Mouse (Mus musculus): ENCODE data around the gene 3425401B19Rik. TPM values are rescaled to one million over a fixed set of nuclear protein-coding genes. Genes with fewer than 3 reads are reported as not detected.

The 3425401B19Rik gene
- 0.20 and 0.39 TPM in 2 replicates for polyA plus RNA-seq (2016; fragmentation: Nextera tagmentation; extraction: Ambion mirVana)

DNA sequence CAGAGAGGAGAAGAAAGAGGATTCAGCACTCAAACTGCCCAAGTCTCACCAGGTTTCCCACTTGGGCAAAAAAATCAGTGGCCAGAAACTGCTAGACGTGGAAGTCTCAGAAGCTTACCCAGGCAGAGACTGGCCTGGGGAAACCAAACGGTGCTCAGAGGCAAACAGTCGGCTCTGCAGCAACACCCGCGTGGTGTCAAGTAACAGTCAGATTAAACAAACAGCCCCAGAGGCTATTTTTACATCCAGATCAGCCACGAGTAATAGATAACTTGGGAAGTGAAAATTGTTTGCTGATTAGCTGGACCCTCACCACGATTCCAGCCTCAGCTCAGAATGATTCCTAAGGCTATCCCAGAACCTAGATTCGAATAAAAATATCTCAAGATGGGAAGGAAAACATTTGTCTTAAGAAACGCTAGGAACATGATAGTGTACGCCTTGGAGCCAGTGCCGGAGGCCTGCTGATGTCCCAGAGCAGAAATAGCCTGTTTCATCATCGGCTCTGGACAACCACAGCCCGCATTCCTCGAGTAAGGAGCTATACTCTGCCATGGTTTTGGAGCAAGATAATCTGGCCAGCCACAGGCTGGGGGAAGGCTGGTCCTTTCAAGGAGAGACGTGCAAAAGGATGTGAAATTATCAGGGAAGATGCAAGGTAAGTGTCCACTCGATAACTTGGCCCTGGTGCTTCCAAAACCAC, at the start of gene 3425401B19Rik:
3425401B19Rik (minus strand) TSS at position 170 of the 703 bp plus-strand sequence.
- Histone ChIP-seq H3K4me3 (no peak within 1 kb of the TSS), H3K27me3 (ENCODE audit: insufficient read depth, poor library complexity, severe bottlenecking) (0 out of 2 replicates have a peak, but pooled peaks cover 5% of the 10 kb centered on the region), H3K4me1 (replicated peaks) (peaks cover 25% of the 10 kb centered on the region), H3K36me3 (no peaks in the 10 kb centered on the region), H3K27ac (0 out of 2 replicates have a peak within 1 kb of the TSS, but pooled peaks have one; percentile 40), H3K9me3 (no peaks in the 10 kb centered on the region)
- 67% methylated on average over 16 of the region's 16 CpGs for WGBS
- no peak for DNase-seq (ENCODE audit: low spot score)

DNA sequence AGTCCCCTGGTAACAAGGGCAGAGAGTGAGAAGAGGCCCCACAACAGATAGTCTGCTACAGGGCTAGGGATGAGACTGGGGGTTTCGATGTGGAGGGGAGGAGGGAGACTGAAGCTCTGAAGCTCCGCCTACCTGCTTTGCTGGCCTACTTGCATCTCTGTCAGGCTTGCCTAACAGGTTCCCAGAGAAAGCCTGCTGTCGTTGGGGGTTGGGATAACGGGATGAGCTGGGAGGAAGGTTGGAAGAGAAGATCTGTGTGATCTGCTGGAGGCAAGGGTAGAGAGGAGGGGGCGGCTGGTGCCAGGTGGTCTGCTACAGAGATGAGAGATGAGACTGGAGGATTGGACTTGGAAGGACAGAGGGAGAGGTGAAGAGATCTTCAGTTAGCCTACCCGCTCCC, 47.9 kb upstream of the 3425401B19Rik start:
- Histone ChIP-seq H3K4me1 (replicated peaks) (no peaks in the 10 kb centered on the region), H3K27me3 (ENCODE audit: insufficient read depth, poor library complexity, severe bottlenecking) (no peaks in the 10 kb centered on the region), H3K36me3 (no peaks in the 10 kb centered on the region), H3K27ac (no peak overlapping the region), H3K4me3 (no peak overlapping the region), H3K9me3 (no peaks in the 10 kb centered on the region)
- DNase-seq (ENCODE audit: low spot score): no peak
- WGBS: 38% methylated on average over 6 of the region's 6 CpGs

DNA sequence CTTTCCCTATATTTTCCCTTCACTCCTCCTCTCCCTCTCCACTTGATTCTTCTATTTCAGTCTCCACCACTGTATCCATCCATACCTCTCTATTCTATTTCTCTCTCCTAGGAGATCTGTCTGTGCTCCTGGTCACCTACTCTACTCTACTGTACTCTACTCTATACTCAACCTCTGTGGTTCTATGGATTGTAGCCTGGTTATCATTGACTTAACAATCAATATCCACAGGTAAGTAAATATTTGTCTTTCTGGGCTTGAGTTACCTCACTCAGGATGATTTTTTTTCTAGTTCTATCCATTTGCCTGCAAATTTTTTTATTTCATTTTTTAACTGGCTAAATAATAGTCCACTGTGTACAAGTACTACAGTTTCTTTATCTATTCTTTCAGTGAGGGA, 41.8 kb upstream of the 3425401B19Rik start:
- Histone ChIP-seq H3K27ac (no peak overlapping the region), H3K4me3 (no peak overlapping the region), H3K27me3 (ENCODE audit: insufficient read depth, poor library complexity, severe bottlenecking) (no peaks in the 10 kb centered on the region), H3K36me3 (no peaks in the 10 kb centered on the region), H3K4me1 (replicated peaks) (no peaks in the 10 kb centered on the region), H3K9me3 (no peaks in the 10 kb centered on the region)
- no peak for DNase-seq (ENCODE audit: low spot score)

DNA sequence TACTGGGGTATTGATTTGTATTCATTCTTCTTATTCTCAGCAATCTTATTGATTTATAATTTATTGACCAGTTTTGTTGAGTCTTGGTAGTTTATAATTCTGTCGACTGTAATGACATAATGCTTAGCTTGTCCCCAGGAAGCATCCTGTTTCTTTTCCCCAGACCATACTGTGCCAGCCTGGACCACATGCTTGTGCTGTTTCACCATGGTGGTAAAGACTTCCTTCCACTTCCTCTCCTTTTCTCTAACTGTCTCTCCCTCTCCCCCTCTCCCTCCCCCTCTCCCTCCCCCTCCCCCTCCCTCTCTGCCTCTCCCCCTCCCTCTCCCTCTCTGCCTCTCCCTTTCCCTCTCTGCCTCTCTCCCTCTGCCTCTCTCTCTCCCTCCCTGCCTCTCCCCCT, 36.4 kb upstream of the 3425401B19Rik start:
- DNase-seq (ENCODE audit: low spot score): no peak
- Histone ChIP-seq H3K4me3 (no peak overlapping the region), H3K9me3 (no peaks in the 10 kb centered on the region), H3K36me3 (no peaks in the 10 kb centered on the region), H3K27ac (no peak overlapping the region), H3K27me3 (ENCODE audit: insufficient read depth, poor library complexity, severe bottlenecking) (no peaks in the 10 kb centered on the region), H3K4me1 (replicated peaks) (no peaks in the 10 kb centered on the region)
- 48% methylated on average over 1 of the region's 1 CpGs for WGBS

DNA sequence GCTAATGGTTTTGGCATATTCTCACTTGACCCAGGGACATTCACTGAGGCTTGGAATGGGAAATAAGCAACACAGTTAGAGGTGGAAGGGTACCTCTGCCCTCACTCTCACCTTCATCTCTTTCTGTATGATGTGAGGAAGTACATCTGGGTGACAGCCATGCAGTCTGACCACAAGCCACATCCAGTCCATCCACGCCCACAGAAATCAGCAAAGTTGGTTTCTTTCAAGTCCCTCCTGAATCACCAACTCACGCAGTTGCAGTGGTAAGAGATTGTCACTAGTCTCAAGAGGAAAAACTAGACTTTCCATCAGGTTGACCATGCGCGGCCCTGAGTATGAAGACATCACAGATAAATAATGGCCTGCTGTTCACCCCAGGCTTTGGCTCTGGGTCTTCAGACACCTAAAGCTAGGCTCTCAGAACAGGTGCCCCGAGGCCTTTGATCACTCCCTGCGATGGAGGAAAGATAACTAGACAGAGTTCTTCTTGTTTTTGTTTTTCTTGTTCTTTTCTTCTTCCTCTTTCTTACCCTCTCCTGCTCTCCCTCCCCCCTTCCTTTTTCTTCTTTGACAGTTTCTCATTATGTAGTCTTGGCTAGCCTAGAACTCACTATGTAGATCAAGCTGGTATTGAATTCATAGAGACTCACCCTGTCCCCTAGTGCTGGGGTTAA, 31.8 kb upstream of the 3425401B19Rik start:
- H3K36me3 ChIP-seq: no peaks in the 10 kb centered on the region
- H3K27me3 ChIP-seq (ENCODE audit: insufficient read depth, poor library complexity, severe bottlenecking): no peaks in the 10 kb centered on the region
- H3K27ac ChIP-seq: no peak overlapping the region
- WGBS: 85% methylated on average over 6 of the region's 6 CpGs
- no peaks in the 10 kb centered on the region for H3K9me3 ChIP-seq
- no peaks in the 10 kb centered on the region for H3K4me1 ChIP-seq (replicated peaks)
- no peak for DNase-seq (ENCODE audit: low spot score)
- H3K4me3 ChIP-seq: no peak overlapping the region

DNA sequence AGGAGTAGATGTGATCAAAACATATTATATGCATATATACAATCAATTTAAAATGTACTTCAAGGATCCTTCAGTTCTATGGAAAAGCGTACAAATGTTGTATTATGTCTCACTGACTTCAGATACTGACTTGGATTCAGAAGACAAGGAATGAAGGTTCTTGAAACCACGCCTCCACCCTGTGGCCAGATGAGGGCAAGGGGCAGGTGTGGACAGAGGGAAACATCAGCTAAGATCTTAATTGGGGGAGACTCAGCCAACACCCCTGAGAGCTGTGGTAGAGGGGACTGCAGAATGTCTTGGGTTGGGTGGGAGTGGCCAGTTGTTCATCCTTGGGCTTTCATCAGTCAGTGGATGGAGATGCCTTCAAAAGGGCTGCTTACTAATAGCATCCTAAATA, 30.4 kb upstream of the 3425401B19Rik start:
- 90% methylated on average over 2 of the region's 2 CpGs for WGBS
- no peaks in the 10 kb centered on the region for H3K4me1 ChIP-seq (replicated peaks)
- no peaks in the 10 kb centered on the region for H3K9me3 ChIP-seq
- H3K36me3 ChIP-seq: no peaks in the 10 kb centered on the region
- no peak for DNase-seq (ENCODE audit: low spot score)
- no peak overlapping the region for H3K4me3 ChIP-seq
- H3K27ac ChIP-seq: no peak overlapping the region
- H3K27me3 ChIP-seq (ENCODE audit: insufficient read depth, poor library complexity, severe bottlenecking): no peaks in the 10 kb centered on the region

DNA sequence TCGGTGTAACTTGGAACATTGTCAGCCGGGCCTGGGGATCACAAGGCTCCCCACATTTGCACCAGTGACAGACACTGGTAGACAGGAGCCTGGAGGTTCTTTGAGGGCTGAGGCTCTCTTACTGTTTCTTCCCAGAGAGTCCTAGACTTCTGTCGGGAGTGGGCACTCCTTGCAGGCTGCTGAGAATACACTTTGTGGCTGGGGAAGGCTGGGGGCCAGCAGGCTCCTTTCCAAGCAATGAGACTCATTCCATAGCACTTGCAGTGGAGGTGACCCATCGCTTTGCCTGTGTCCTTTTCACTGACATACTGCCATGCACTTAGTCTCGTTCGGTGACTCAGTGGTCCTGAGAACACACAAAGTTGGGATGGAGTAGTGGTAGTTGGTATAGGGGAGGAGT, 30.0 kb upstream of the 3425401B19Rik start:
- no peaks in the 10 kb centered on the region for H3K9me3 ChIP-seq
- H3K27ac ChIP-seq: no peak overlapping the region
- no peaks in the 10 kb centered on the region for H3K4me1 ChIP-seq (replicated peaks)
- WGBS: 89% methylated on average over 6 of the region's 6 CpGs
- H3K27me3 ChIP-seq (ENCODE audit: insufficient read depth, poor library complexity, severe bottlenecking): no peaks in the 10 kb centered on the region
- no peaks in the 10 kb centered on the region for H3K36me3 ChIP-seq
- no peak for DNase-seq (ENCODE audit: low spot score)
- H3K4me3 ChIP-seq: no peak overlapping the region

DNA sequence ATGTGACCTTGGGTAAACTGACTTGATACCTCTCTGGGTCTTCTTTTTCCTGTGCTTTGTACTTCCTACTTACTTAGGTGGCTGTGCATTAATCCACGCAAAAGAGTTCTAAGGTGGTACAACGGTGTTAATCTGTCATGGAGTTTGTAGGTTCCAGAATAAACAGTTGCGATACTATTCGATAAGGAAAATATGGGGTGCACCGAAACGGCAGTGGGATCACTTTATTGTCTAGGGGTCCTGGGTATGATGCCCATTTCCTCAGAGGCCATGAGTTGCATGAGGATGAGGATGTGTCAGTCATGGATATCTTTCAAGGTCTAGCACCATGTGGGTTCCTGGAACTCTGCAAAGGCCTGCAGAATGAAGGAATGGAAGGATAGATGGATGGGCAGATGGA, 24.8 kb upstream of the 3425401B19Rik start:
- H3K27me3 ChIP-seq (ENCODE audit: insufficient read depth, poor library complexity, severe bottlenecking): no peaks in the 10 kb centered on the region
- no peak for DNase-seq (ENCODE audit: low spot score)
- no peak overlapping the region for H3K4me3 ChIP-seq
- no peaks in the 10 kb centered on the region for H3K9me3 ChIP-seq
- no peaks in the 10 kb centered on the region for H3K36me3 ChIP-seq
- H3K4me1 ChIP-seq (replicated peaks): peaks cover 9% of the 10 kb centered on the region
- WGBS: 94% methylated on average over 6 of the region's 6 CpGs
- H3K27ac ChIP-seq: no peak overlapping the region

DNA sequence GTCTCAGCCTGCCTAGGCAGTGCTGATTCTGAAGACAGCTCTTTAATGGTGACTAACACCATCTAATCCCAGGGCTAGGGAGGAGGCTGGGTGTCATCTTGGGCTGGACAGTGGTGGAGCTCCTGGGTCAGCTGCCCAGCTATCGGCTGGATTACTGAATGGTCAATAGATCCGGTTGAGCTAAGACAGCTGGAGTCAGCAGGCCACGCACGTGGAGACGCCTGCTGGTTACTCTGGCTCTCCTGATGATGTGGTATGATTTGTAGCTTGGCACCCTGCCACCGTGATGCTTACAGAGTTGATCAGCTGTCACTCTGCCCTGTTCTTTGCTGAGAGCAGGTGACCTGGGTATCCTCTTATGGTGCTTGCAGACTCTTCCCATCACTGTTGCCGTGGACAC, 23.7 kb upstream of the 3425401B19Rik start:
- Histone ChIP-seq H3K9me3 (no peaks in the 10 kb centered on the region), H3K36me3 (no peaks in the 10 kb centered on the region), H3K4me3 (no peak overlapping the region), H3K27ac (no peak overlapping the region), H3K27me3 (ENCODE audit: insufficient read depth, poor library complexity, severe bottlenecking) (no peaks in the 10 kb centered on the region), H3K4me1 (replicated peaks) (peaks cover 9% of the 10 kb centered on the region)
- no peak for DNase-seq (ENCODE audit: low spot score)
- WGBS: 87% methylated on average over 7 of the region's 7 CpGs

DNA sequence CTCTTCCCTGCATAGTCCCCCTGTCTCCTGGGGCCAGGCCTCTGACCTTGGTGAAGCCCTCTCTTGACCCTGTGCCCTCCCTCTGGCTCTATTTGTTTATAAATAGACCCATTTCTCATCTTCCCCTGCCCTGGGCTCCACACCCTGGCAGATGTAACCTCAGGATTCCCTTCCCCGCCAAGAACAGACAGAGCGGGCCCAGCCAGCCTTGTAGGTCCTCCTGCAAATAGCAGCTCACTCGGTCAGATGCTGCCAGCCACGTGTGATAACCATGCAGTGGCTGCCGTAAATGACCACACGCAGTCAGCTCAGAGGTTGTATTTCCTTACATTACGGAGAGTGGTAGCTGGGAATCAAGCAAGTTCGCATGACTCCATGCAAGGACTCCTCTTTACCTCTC, 22.8 kb upstream of the 3425401B19Rik start:
- H3K9me3 ChIP-seq: no peaks in the 10 kb centered on the region
- no peaks in the 10 kb centered on the region for H3K27me3 ChIP-seq (ENCODE audit: insufficient read depth, poor library complexity, severe bottlenecking)
- no peaks in the 10 kb centered on the region for H3K36me3 ChIP-seq
- no peak overlapping the region for H3K4me3 ChIP-seq
- no peak for DNase-seq (ENCODE audit: low spot score)
- H3K4me1 ChIP-seq (replicated peaks): peaks cover 15% of the 10 kb centered on the region
- H3K27ac ChIP-seq: no peak overlapping the region
- WGBS: 57% methylated on average over 8 of the region's 8 CpGs

DNA sequence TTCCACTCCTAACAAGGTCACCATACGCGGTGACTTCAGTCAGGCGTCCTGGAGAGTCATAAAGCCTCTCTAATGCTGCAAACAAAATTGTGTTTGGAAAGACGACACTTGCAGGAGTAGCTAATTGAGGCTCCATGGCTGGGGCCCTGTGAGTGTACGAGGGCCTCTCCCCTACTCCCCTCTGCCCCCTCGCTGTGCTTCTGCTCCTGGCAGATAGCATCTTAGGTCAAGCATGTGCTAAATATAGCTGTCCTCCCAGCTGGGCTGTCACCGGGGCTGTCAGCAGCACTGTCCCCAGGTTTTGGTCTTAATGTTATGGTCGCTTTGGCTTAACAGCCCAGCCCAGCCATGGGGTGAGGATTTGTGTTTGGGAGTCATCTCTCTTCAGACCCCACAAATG, 15.9 kb upstream of the 3425401B19Rik start:
- Histone ChIP-seq H3K27ac (no peak overlapping the region), H3K4me1 (replicated peaks) (peaks cover 16% of the 10 kb centered on the region), H3K9me3 (no peaks in the 10 kb centered on the region), H3K4me3 (no peak overlapping the region), H3K27me3 (ENCODE audit: insufficient read depth, poor library complexity, severe bottlenecking) (no peaks in the 10 kb centered on the region), H3K36me3 (no peaks in the 10 kb centered on the region)
- no peak for DNase-seq (ENCODE audit: low spot score)
- WGBS: 57% methylated on average over 8 of the region's 8 CpGs

DNA sequence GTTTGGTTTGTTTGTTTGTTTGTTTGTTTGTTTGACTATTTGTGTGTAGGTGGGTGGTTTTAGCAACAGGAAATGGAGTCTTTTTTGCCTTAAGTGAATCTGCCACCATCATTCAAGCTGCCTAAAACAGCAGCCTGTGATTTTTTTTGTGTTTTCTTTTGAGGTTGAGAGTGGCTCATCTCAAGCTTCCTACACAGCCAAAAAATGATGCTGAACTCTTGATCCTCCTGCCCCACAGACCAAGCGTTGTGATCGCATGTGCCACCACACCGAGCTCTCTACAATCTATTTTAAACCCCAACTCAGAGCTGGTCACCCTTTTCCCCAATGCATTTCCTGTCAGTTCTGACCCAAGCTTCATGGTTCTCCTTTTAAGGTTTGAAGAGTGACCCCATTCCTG, 13.5 kb upstream of the 3425401B19Rik start:
- DNase-seq (ENCODE audit: low spot score): no peak
- Histone ChIP-seq H3K4me3 (no peak overlapping the region), H3K36me3 (no peaks in the 10 kb centered on the region), H3K27me3 (ENCODE audit: insufficient read depth, poor library complexity, severe bottlenecking) (no peaks in the 10 kb centered on the region), H3K27ac (no peak overlapping the region), H3K9me3 (no peaks in the 10 kb centered on the region), H3K4me1 (replicated peaks) (peaks cover 14% of the 10 kb centered on the region)
- 88% methylated on average over 3 of the region's 3 CpGs for WGBS

DNA sequence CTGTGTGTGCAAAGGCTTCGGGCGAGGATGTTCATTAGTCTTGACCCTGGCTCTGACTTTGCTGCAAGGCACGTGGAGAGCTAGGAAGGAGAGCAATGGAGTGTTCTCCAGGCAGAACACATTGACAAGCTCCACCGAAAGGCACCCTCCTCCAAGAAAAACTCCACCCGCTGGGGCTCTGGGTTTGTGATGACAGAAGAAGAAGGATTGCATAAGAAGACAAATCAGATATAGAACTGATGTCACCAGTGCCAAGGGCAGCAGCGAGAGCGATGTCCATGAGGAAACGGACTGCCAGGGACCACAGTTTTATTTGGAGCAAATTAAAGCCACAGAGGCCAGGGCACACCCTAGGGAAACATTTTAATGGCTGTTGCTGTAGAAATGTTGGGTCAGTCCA, 12.7 kb upstream of the 3425401B19Rik start:
- H3K27ac ChIP-seq: no peak overlapping the region
- H3K4me3 ChIP-seq: no peak overlapping the region
- DNase-seq (ENCODE audit: low spot score): no peak
- peaks cover 10% of the 10 kb centered on the region for H3K4me1 ChIP-seq (replicated peaks)
- H3K36me3 ChIP-seq: no peaks in the 10 kb centered on the region
- no peaks in the 10 kb centered on the region for H3K27me3 ChIP-seq (ENCODE audit: insufficient read depth, poor library complexity, severe bottlenecking)
- 84% methylated on average over 8 of the region's 8 CpGs for WGBS
- H3K9me3 ChIP-seq: no peaks in the 10 kb centered on the region
